Mouse (Mus musculus) splenic B cell, adult 2 months (primary cell): ENCODE measurements around the gene Dnal4.

Source experiments
- DNase-seq: peaks from one replicate; pipeline ENCODE4 v3.0.0-alpha.2; 2011; ENCODE audit warnings: low read depth, low spot score
- H3K27me3 ChIP-seq: 2 replicates; pipeline ENCODE4 v1.6.1; 2012; ENCODE audit warnings: mild to moderate bottlenecking, low read length, moderate library complexity, mixed read lengths; ENCODE audit not compliant: control insufficient read depth, poor library complexity, insufficient read depth, severe bottlenecking
- H3K36me3 ChIP-seq: 2 replicates; pipeline ENCODE4 v1.6.1; 2012; ENCODE audit warnings: mild to moderate bottlenecking, low read length, moderate library complexity, mixed read lengths; ENCODE audit not compliant: control insufficient read depth, poor library complexity, insufficient read depth, severe bottlenecking

Dnal4 gene

DNA sequence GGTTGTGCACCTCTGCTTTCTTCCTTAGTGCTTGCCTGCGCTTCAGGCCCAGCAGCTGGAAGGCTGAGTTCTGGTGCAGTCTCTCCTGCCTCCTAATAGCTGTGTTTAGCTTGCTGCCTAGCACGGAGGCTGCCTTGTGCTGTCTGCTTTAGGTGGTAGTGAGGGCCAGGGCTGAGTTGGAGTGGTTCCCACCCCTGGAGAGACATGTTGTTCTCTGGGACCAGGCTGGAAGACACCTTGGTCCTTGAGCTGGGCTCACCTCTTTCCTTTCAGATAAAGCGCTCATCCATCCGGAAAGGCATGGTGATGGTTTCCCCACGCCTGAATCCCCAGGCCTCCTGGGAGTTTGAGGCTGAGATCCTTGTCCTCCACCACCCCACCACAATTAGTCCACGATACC, 60.9 kb downstream of the Dnal4 start:
- DNase-seq: no peak
- Histone ChIP-seq H3K36me3 (peaks cover 7% of the 10 kb centered on the region), H3K27me3 (no peaks in the 10 kb centered on the region)

DNA sequence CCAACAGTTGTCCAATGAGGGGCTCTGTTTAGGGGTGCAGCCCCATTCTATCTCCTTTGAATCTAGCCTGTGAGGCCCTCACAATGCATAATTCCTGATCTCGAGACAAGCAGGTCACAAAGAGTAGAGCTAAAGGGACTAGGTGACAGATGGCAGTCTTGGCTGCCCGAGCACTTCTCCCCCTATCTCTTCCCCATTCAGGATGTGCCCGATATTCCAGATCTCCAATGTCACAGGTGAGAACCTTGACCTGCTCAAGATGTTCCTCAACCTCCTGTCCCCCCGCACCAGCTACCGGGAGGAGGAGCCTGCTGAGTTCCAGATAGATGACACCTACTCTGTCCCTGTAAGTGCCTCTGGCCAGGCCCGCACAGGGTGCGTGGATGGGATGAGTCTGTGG, 62.0 kb downstream of the Dnal4 start:
- peaks cover 7% of the 10 kb centered on the region for H3K36me3 ChIP-seq
- no peak for DNase-seq

More for the DNA sequence above, 62.0 kb downstream of the Dnal4 start:
- H3K27me3 ChIP-seq: no peaks in the 10 kb centered on the region
